In genomic region chr2:101679164-101679784, GRCm38 (mm10) we compare ENCODE assay signal across 2 mouse cellular contexts.
TF ChIP-seq lines count a peak whose summit lies in the region.

No protein-coding gene starts in this region.

TF ChIP-seq in C2C12, 6 proteins besides CTCF, POLR2A, EP300 and RAD21 (continued from another document):
- TF ChIP-seq FOSL1 (IDR thresholded peaks at IDR 0.05; ENCODE audit: insufficient read depth, low read length, poor library complexity, severe bottlenecking) (no peak), CEBPB (IDR thresholded peaks at IDR 0.05; ENCODE audit: low read depth) (no peak)

TF ChIP-seq in CH12.LX, 34 proteins besides CTCF, POLR2A, EP300 and RAD21 (continued from another document):
- TF ChIP-seq USF1 (IDR thresholded peaks at IDR 0.05; ENCODE audit: low read depth, low read length): peak; percentile 31
